Mouse (Mus musculus): ENCODE results near the gene Rassf2.

The Rassf2 gene

GRCm38 (mm10) chr2:132035470-132035835, 5.4 kb upstream of the Rassf2 start:
- CTCF ChIA-PET = interaction anchor here (0.6 kb wide), 1 partner anchor 356 kb away, joined by 4 read pairs; no protein-coding TSS in a partner anchor

- CTCF ChIA-PET = no interaction called here
Measured at GRCm38 (mm10) chr2:132034590-132035469, 4.8 kb upstream of the Rassf2 start.

- CTCF ChIA-PET = interaction anchor here (0.6 kb wide), 2 partner anchors 11 to 219 kb away, joined by 3 to 4 read pairs; no protein-coding TSS in a partner anchor
Measured at GRCm38 (mm10) chr2:132031364-132032095, 1.5 kb upstream of the Rassf2 start.

- CTCF ChIA-PET = no interaction called here
Measured at GRCm38 (mm10) chr2:132030418-132031363, 633 bp upstream of the Rassf2 start.

- CTCF ChIA-PET = interaction anchor here (1.0 kb wide), 1 partner anchor 9 kb away, joined by 4 read pairs; no protein-coding TSS in a partner anchor
Measured at GRCm38 (mm10) chr2:132028894-132029605, 1.0 kb downstream of the Rassf2 start.

- CTCF ChIA-PET = no interaction called here
Measured at GRCm38 (mm10) chr2:132028107-132028506, 2.0 kb downstream of the Rassf2 start.

- CTCF ChIA-PET = no interaction called here
Measured at GRCm38 (mm10) chr2:132027366-132027765, 2.7 kb downstream of the Rassf2 start.

GRCm38 (mm10) chr2:132024028-132024427, 6.0 kb downstream of the Rassf2 start:
- CTCF ChIA-PET = interaction anchor here (0.8 kb wide), 1 partner anchor 75 kb away, joined by 5 read pairs; no protein-coding TSS in a partner anchor

GRCm38 (mm10) chr2:132022621-132023020, 7.4 kb downstream of the Rassf2 start:
- CTCF ChIA-PET = no interaction called here

GRCm38 (mm10) chr2:132021616-132022015, 8.4 kb downstream of the Rassf2 start:
- CTCF ChIA-PET = interaction anchor here (1.1 kb wide), 1 partner anchor 38 kb away, joined by 3 read pairs; no protein-coding TSS in a partner anchor

GRCm38 (mm10) chr2:132020991-132021541, 9.0 kb downstream of the Rassf2 start:
- CTCF ChIA-PET = interaction anchor here (1.1 kb wide), 1 partner anchor 39 kb away, joined by 3 read pairs; no protein-coding TSS in a partner anchor

- CTCF ChIA-PET = interaction anchor here (1.3 kb wide), 1 partner anchor 8 kb away, joined by 4 read pairs; no protein-coding TSS in a partner anchor
Measured at GRCm38 (mm10) chr2:132020420-132020819, 9.6 kb downstream of the Rassf2 start.

GRCm38 (mm10) chr2:132019372-132019811, 10.7 kb downstream of the Rassf2 start:
- CTCF ChIA-PET = interaction anchor here (1.3 kb wide), 1 partner anchor 9 kb away, joined by 4 read pairs; no protein-coding TSS in a partner anchor

- CTCF ChIA-PET = interaction anchor here (1.6 kb wide), 1 partner anchor 12 kb away, joined by 3 read pairs; no protein-coding TSS in a partner anchor
Measured at GRCm38 (mm10) chr2:132018156-132018555, 11.9 kb downstream of the Rassf2 start.

GRCm38 (mm10) chr2:132017611-132018010, 12.4 kb downstream of the Rassf2 start:
- CTCF ChIA-PET = interaction anchor here (1.6 kb wide), 1 partner anchor 11 kb away, joined by 3 read pairs; no protein-coding TSS in a partner anchor

- CTCF ChIA-PET = no interaction called here
Measured at GRCm38 (mm10) chr2:132016034-132016433, 14.0 kb downstream of the Rassf2 start.

GRCm38 (mm10) chr2:132013152-132013551, 16.9 kb downstream of the Rassf2 start:
- CTCF ChIA-PET = no interaction called here

GRCm38 (mm10) chr2:132010781-132011180, 19.3 kb downstream of the Rassf2 start:
- CTCF ChIA-PET = no interaction called here

GRCm38 (mm10) chr2:132008186-132008585, 21.9 kb downstream of the Rassf2 start:
- CTCF ChIA-PET = no interaction called here

GRCm38 (mm10) chr2:132007475-132007819, 22.6 kb downstream of the Rassf2 start:
- CTCF ChIA-PET = no interaction called here
